In genomic region chr1:88625190-88625589, GRCm38 (mm10) we compare ENCODE assay signal across 14 mouse cellular contexts.
DNase-seq lines count a peak whose midpoint lies in the region; ATAC-seq and TF ChIP-seq lines count a peak whose summit lies in the region.
"Had no signal": no experiment of that assay in that cellular context is flagged by ENCODE, and none has a peak within 500 bp of the region (broad histone marks: within the 10 kb centered on the region; RNA-seq: fewer than 3 reads in every experiment).

No protein-coding gene starts in this region.

- H3K4me1 ChIP-seq in kidney, embryonic 15.5 days, result no peaks in the 10 kb centered on the region
- peaks cover 3% of the 10 kb centered on the region; the same call in 1 of the 2 replicates for H3K4me1 ChIP-seq in forebrain, postnatal 0 days (ENCODE audit: insufficient read depth)

- no peak overlapping the region for H3K27ac ChIP-seq in kidney, embryonic 15.5 days
- H3K27ac ChIP-seq in forebrain, postnatal 0 days (ENCODE audit: low read depth, low read length), result no peak overlapping the region
- H3K27ac ChIP-seq: left cerebral cortex, adult 2 months; lung, embryonic 15.5 days; midbrain, embryonic 15.5 days had no signal

- no peaks in the 10 kb centered on the region for H3K27me3 ChIP-seq in kidney, embryonic 15.5 days
- H3K27me3 ChIP-seq in forebrain, postnatal 0 days (ENCODE audit: insufficient read depth, low read length), result no peaks in the 10 kb centered on the region
- H3K27me3 ChIP-seq: lung, embryonic 15.5 days; midbrain, embryonic 15.5 days had no signal

- DNase-seq in adrenal gland, adult 2 months, result peak; percentile 14
- no peak for DNase-seq in adrenal gland, adult 18-20 months (ENCODE audit: low spot score in 2 of 2)
- DNase-seq in kidney, postnatal 25 days, result peak; percentile 45 to 47
- DNase-seq in heart, postnatal 25 days (ENCODE audit: low spot score), result peak; percentile 16
- DNase-seq in lung, postnatal 36 days, result peak; percentile 74
- no peak for DNase-seq in embryo, embryonic 10 days (ENCODE audit: low spot score)
- DNase-seq in forebrain, postnatal 0 days, result no peak
- DNase-seq: cerebellum, adult 9-10 months; thymus, adult 18-20 months had no signal

- no peak for ATAC-seq in kidney, embryonic 15.5 days (replicated peaks; ENCODE audit: low FRiP score)
- no peak for ATAC-seq in forebrain, postnatal 0 days
- ATAC-seq: intestine, postnatal 0 days; midbrain, embryonic 15.5 days had no signal

- WGBS in kidney, embryonic 15.5 days, result 79% methylated on average over 1 of the region's 1 CpGs
- 84% methylated on average over 1 of the region's 1 CpGs for WGBS in forebrain, postnatal 0 days

- H3K9ac ChIP-seq in kidney, embryonic 15.5 days, result no peak overlapping the region
- H3K9ac ChIP-seq in forebrain, postnatal 0 days, result no peak overlapping the region
- H3K9ac ChIP-seq: lung, embryonic 15.5 days; midbrain, embryonic 15.5 days had no signal

- H3K4me2 ChIP-seq in kidney, embryonic 15.5 days, result no peak overlapping the region
- H3K4me2 ChIP-seq in forebrain, postnatal 0 days (ENCODE audit: low read depth), result no peak overlapping the region
- H3K4me2 ChIP-seq: lung, embryonic 15.5 days; midbrain, embryonic 15.5 days had no signal

- H3K4me3 ChIP-seq in kidney, embryonic 15.5 days (replicated peaks), result no peak overlapping the region
- no peak overlapping the region for H3K4me3 ChIP-seq in forebrain, postnatal 0 days (ENCODE audit: low read depth, low read length)
- H3K4me3 ChIP-seq: left cerebral cortex, adult 2 months; lung, embryonic 15.5 days; midbrain, embryonic 15.5 days had no signal

- no peak for TF ChIP-seq CTCF in forebrain, postnatal 0 days (IDR thresholded peaks at IDR 0.05; ENCODE audit: low read depth)

- no peaks in the 10 kb centered on the region for H3K9me3 ChIP-seq in kidney, embryonic 15.5 days (replicated peaks)
- no peaks in the 10 kb centered on the region for H3K9me3 ChIP-seq in forebrain, postnatal 0 days (ENCODE audit: low read length)
- H3K9me3 ChIP-seq: lung, embryonic 15.5 days; midbrain, embryonic 15.5 days had no signal

- no peaks in the 10 kb centered on the region for H3K36me3 ChIP-seq in kidney, embryonic 15.5 days
- no peaks in the 10 kb centered on the region for H3K36me3 ChIP-seq in forebrain, postnatal 0 days (ENCODE audit: insufficient read depth)
- H3K36me3 ChIP-seq: lung, embryonic 15.5 days; midbrain, embryonic 15.5 days had no signal

- intact Hi-C loops in heart, postnatal 25 days (cut with DNase I), result no loop called here

Comparison
In these comparisons a context has a peak if more than half of its experiments do, and no peak if none do; other contexts are left out.
1. DNase-seq: peak in adrenal gland, adult 2 months (single experiment), kidney, postnatal 25 days (2 of 2), heart, postnatal 25 days (single experiment) and lung, postnatal 36 days (single experiment); none in adrenal gland, adult 18-20 months (0 of 2), embryo, embryonic 10 days (single experiment) and forebrain, postnatal 0 days (single experiment).